Mouse (Mus musculus): ENCODE measurements at regions not wholly inside any gene's neighbourhood (a gene's known extent, or its start where the extent isn't known, plus 50 kb on each side); places are given as distances from the start of the nearest gene placed in this dataset.

DNA sequence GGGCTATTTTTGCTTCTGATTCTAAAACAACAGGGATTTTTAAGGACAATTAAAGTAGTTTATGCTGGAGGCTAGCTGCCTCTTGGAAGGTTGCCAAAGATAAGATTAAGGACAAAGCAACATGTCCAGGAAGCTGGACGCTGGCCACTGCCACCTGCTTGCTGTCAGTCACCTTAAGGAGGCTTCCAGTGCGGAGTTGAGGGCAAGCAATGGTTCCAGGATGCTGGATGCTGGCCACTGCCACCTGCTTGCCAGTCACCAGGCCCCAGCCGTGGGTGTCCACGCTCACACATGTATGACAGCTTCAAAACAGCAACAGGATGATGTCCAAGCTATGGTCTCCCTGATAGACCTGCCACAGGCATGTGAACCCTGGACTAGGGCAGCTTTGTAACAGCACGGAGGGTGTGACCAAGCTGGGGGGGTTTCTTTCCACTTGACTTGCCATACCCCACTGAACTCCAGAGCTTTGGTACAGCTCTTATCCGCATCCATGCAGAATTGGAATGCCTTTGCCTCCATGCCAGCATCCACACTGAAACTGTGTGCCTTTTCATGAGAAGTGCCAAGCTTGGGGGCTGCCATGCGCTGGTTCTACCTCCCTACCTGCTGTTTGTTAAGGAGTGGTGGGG, 174.6 kb downstream of the Glrx3 start:
- no peak overlapping the region for H3K4me2 ChIP-seq (ENCODE audit: low read length)
- H3K27ac ChIP-seq (ENCODE audit: low read depth, low read length), result no peak overlapping the region
- DNase-seq (ENCODE audit: low spot score) (peak; percentile 68), ATAC-seq (peak; percentile 84)
- 47% methylated on average over 7 of the region's 7 CpGs for WGBS
- H3K36me3 ChIP-seq (ENCODE audit: control insufficient read depth, insufficient read depth, low read length), result no peaks in the 10 kb centered on the region
- H3K27me3 ChIP-seq (replicated peaks; ENCODE audit: control insufficient read depth, insufficient read depth, low read length), result no peaks in the 10 kb centered on the region
- H3K4me3 ChIP-seq (ENCODE audit: low read depth, low read length), result no peak overlapping the region
- no peaks in the 10 kb centered on the region; the same call in none of the 2 replicates for H3K4me1 ChIP-seq (ENCODE audit: control insufficient read depth, insufficient read depth, low read length)
- no peaks in the 10 kb centered on the region for H3K9me3 ChIP-seq (replicated peaks; ENCODE audit: control insufficient read depth, low read length)
- H3K9ac ChIP-seq (ENCODE audit: low read length), result no peak overlapping the region

DNA sequence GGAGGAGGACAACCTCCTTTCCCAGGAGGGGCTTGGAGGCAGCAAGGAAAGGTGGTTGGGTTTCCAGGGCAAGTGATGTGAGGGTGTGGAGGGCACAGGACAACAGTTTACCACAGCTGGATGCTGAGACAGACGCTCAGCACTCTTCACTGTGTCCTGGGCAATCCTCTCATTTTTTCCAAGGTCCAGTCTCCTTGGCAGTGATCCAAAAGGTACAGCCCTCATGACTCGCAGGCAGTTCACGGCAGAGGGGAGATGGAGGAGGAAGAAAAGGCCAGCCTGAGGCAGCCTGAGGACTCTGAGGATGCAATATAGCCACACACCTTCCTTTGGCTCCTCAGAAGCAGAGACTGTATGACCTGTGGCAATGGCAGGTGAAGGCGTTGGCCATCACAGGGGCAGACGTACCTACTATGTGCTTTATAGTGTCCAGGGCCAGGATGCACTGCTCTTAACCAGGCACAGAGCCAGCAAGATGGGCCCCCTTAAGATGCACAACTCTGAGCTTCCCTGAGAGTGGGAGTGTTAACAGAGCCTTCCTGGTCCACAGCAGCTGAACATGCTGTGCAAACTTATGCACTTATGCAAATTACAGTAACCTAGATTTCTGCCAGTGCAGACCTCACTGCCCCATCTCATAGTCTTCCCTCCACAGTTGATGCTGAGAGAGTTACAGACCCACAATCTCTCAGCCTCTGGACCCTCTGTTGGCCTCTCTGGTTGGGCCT, 181.2 kb downstream of the Glrx3 start:
- Histone ChIP-seq H3K4me1 (ENCODE audit: control insufficient read depth, insufficient read depth, low read length) (no peaks in the 10 kb centered on the region), H3K4me3 (ENCODE audit: low read depth, low read length) (no peak overlapping the region), H3K9ac (ENCODE audit: low read length) (no peak overlapping the region), H3K36me3 (ENCODE audit: control insufficient read depth, insufficient read depth, low read length) (no peaks in the 10 kb centered on the region), H3K9me3 (replicated peaks; ENCODE audit: control insufficient read depth, low read length) (no peaks in the 10 kb centered on the region), H3K27me3 (replicated peaks; ENCODE audit: control insufficient read depth, insufficient read depth, low read length) (no peaks in the 10 kb centered on the region), H3K4me2 (ENCODE audit: low read length) (no peak overlapping the region), H3K27ac (ENCODE audit: low read depth, low read length) (no peak overlapping the region)
- WGBS, result 57% methylated on average over 5 of the region's 5 CpGs
- DNase-seq (ENCODE audit: low spot score), result no peak
- ATAC-seq, result no peak

DNA sequence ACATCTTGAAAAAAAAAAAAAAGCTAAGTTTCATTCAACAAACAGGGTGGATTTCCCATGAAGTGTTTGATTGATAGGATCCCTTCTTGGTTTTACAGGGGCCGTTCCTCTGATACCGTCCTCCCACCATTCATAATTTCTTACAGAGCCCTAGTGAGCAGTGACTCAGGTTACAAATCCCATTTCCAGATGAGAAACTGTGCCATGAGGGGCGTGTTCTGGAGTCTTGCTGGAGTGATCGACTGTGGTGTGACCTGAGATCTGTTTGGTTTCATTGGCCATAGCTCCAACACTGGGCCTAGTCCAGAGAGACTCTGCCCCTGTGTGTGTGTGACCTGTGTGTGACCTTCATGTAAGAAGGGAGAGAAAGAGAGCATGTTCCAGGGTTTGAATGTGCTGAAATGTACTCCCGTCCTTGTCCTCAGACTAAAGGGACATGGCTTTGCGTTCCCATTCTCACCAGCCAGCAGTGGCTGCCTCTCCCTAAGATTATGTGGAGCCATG, 181.9 kb downstream of the Glrx3 start:
- ATAC-seq, result no peak
- no peak for DNase-seq (ENCODE audit: low spot score)
- Histone ChIP-seq H3K27me3 (replicated peaks; ENCODE audit: control insufficient read depth, insufficient read depth, low read length) (no peaks in the 10 kb centered on the region), H3K27ac (ENCODE audit: low read depth, low read length) (no peak overlapping the region), H3K9me3 (replicated peaks; ENCODE audit: control insufficient read depth, low read length) (no peaks in the 10 kb centered on the region), H3K4me1 (ENCODE audit: control insufficient read depth, insufficient read depth, low read length) (no peaks in the 10 kb centered on the region), H3K36me3 (ENCODE audit: control insufficient read depth, insufficient read depth, low read length) (no peaks in the 10 kb centered on the region), H3K4me3 (ENCODE audit: low read depth, low read length) (no peak overlapping the region), H3K4me2 (ENCODE audit: low read length) (no peak overlapping the region), H3K9ac (ENCODE audit: low read length) (no peak overlapping the region)
- 76% methylated on average over 6 of the region's 6 CpGs for WGBS

DNA sequence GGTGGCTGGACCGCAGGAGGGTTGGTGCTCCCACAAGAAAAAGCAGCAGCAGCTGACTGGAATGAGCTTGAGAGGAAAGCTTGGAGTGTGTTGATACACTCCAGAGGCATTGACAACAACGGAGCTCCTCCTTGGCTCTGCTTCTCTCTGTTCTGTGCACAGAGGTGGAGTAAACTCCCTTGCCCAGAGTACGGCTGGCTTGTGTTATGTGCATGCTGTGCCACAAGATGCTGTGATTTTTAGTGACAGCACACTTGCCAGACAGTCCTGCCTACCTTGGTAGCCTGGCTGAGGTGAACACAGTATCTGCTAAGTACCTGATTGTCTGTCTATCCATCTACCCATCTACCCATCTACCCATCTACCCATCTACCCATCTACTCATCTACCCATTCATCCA, 190.9 kb downstream of the Glrx3 start:
- no peaks in the 10 kb centered on the region for H3K36me3 ChIP-seq (ENCODE audit: control insufficient read depth, insufficient read depth, low read length)
- DNase-seq (ENCODE audit: low spot score), result no peak
- 85% methylated on average over 3 of the region's 3 CpGs for whole genome bisulfite sequencing
- H3K4me1 ChIP-seq (ENCODE audit: control insufficient read depth, insufficient read depth, low read length), result no peaks in the 10 kb centered on the region
- no peaks in the 10 kb centered on the region for H3K9me3 ChIP-seq (replicated peaks; ENCODE audit: control insufficient read depth, low read length)
- H3K9ac ChIP-seq (ENCODE audit: low read length), result no peak overlapping the region
- no peak for ATAC-seq
- no peaks in the 10 kb centered on the region for H3K27me3 ChIP-seq (replicated peaks; ENCODE audit: control insufficient read depth, insufficient read depth, low read length)
- H3K27ac ChIP-seq (ENCODE audit: low read depth, low read length), result no peak overlapping the region
- no peak overlapping the region for H3K4me3 ChIP-seq (ENCODE audit: low read depth, low read length)
- H3K4me2 ChIP-seq (ENCODE audit: low read length), result no peak overlapping the region

DNA sequence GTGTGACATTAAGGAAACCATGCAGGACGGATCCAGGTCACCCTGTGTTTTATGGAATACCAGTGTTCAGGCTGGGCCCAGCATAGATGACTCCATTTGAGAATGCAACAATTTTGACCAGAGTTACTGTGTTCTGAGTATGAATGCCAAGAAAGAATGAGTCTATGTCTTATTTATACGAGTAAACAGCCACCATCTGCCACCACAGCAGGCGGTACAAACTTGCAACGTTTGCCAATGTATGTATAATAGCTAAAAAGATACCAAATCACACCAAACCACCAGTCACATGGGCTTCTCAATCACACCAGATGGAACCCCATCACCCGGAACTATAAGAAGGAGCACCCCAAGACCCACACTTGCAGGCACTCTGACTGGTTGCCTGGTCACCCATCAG, 192.1 kb downstream of the Glrx3 start:
- no peaks in the 10 kb centered on the region for H3K27me3 ChIP-seq (replicated peaks; ENCODE audit: control insufficient read depth, insufficient read depth, low read length)
- no peak overlapping the region for H3K9ac ChIP-seq (ENCODE audit: low read length)
- no peak overlapping the region for H3K4me3 ChIP-seq (ENCODE audit: low read depth, low read length)
- WGBS, result 85% methylated on average over 5 of the region's 5 CpGs
- no peaks in the 10 kb centered on the region for H3K9me3 ChIP-seq (replicated peaks; ENCODE audit: control insufficient read depth, low read length)
- DNase-seq (ENCODE audit: low spot score), result peak; percentile 68
- no peak overlapping the region for H3K27ac ChIP-seq (ENCODE audit: low read depth, low read length)
- no peak overlapping the region for H3K4me2 ChIP-seq (ENCODE audit: low read length)
- no peaks in the 10 kb centered on the region for H3K4me1 ChIP-seq (ENCODE audit: control insufficient read depth, insufficient read depth, low read length)
- H3K36me3 ChIP-seq (ENCODE audit: control insufficient read depth, insufficient read depth, low read length), result no peaks in the 10 kb centered on the region
- no peak for ATAC-seq

DNA sequence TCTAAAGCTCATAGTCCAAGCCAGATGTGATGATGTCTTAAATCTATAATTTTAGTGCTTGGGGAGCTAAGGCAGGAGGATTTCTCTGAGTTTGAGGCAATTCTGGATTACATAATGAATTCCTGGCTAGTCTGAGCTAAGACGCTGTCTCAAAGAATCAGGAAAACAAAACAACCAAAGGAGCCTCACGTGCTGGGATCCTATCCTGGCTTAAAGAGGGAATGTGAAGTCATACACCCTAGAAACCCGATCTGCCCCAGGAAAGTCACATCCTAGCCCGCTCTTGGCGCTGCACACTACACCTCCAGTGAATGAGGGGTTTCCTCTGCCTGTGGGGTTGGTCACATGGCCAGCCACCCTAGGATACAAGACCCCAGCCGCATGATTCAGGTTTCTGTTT, 211.2 kb downstream of the Glrx3 start:
- H3K9ac ChIP-seq (ENCODE audit: low read length), result no peak overlapping the region
- H3K27me3 ChIP-seq (replicated peaks; ENCODE audit: control insufficient read depth, insufficient read depth, low read length), result no peaks in the 10 kb centered on the region
- WGBS, result 55% methylated on average over 6 of the region's 6 CpGs
- H3K4me3 ChIP-seq (ENCODE audit: low read depth, low read length), result no peak overlapping the region
- ATAC-seq, result no peak
- H3K4me2 ChIP-seq (ENCODE audit: low read length), result no peak overlapping the region
- no peaks in the 10 kb centered on the region for H3K9me3 ChIP-seq (replicated peaks; ENCODE audit: control insufficient read depth, low read length)
- DNase-seq (ENCODE audit: low spot score), result no peak
- H3K36me3 ChIP-seq (ENCODE audit: control insufficient read depth, insufficient read depth, low read length), result no peaks in the 10 kb centered on the region
- no peak overlapping the region for H3K27ac ChIP-seq (ENCODE audit: low read depth, low read length)
- H3K4me1 ChIP-seq (ENCODE audit: control insufficient read depth, insufficient read depth, low read length), result no peaks in the 10 kb centered on the region

DNA sequence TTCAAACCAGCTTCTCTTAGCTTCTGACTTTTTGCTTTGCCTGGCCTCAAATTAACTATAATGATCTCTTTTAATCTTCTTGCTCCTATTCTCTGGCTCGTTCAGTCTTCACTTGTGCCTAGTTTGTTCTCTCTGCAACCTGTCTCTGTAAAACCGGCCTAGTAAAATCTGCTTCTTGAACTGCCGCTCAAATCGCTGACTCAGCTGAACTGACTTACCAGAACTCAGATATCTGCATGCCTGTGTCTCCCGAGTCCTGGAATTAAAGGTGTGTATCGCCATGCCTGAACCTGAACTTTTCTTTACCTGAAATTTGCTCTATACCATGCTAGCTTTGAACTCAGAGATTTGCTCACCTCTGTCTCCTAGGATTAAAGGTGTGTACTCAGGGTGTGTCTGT, 212.2 kb downstream of the Glrx3 start:
- H3K4me3 ChIP-seq (ENCODE audit: low read depth, low read length), result no peak overlapping the region
- ATAC-seq (no peak), DNase-seq (ENCODE audit: low spot score) (no peak)
- H3K36me3 ChIP-seq (ENCODE audit: control insufficient read depth, insufficient read depth, low read length), result no peaks in the 10 kb centered on the region
- H3K9ac ChIP-seq (ENCODE audit: low read length), result no peak overlapping the region
- H3K27me3 ChIP-seq (replicated peaks; ENCODE audit: control insufficient read depth, insufficient read depth, low read length), result no peaks in the 10 kb centered on the region
- WGBS, result 82% methylated on average over 6 of the region's 6 CpGs
- no peak overlapping the region for H3K4me2 ChIP-seq (ENCODE audit: low read length)
- H3K4me1 ChIP-seq (ENCODE audit: control insufficient read depth, insufficient read depth, low read length), result no peaks in the 10 kb centered on the region
- H3K9me3 ChIP-seq (replicated peaks; ENCODE audit: control insufficient read depth, low read length), result no peaks in the 10 kb centered on the region
- H3K27ac ChIP-seq (ENCODE audit: low read depth, low read length), result no peak overlapping the region

DNA sequence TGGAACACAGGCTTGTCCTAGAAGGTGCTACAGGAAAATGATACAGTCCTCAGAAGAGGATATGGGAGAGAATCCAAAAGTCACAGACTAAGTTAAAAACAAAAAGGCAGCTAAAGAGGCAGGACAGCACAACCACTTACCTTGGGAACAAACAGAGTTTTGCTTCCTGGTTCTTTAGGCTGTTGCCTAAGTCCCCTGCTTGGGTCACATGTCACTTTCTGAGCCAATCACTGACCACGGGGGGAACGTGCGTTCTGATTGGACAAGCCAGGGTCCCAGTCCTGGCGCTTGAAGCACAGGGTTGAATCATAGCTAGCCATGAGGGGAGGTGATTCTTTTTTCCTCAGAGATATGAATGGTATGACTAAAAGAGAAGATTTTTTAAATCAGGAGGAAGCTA, 216.4 kb downstream of the Glrx3 start:
- ATAC-seq (no peak), DNase-seq (ENCODE audit: low spot score) (no peak)
- Histone ChIP-seq H3K27ac (ENCODE audit: low read depth, low read length) (no peak overlapping the region), H3K9me3 (replicated peaks; ENCODE audit: control insufficient read depth, low read length) (no peaks in the 10 kb centered on the region), H3K4me3 (ENCODE audit: low read depth, low read length) (no peak overlapping the region), H3K27me3 (replicated peaks; ENCODE audit: control insufficient read depth, insufficient read depth, low read length) (no peaks in the 10 kb centered on the region), H3K4me2 (ENCODE audit: low read length) (no peak overlapping the region), H3K9ac (ENCODE audit: low read length) (no peak overlapping the region), H3K4me1 (ENCODE audit: control insufficient read depth, insufficient read depth, low read length) (no peaks in the 10 kb centered on the region), H3K36me3 (ENCODE audit: control insufficient read depth, insufficient read depth, low read length) (no peaks in the 10 kb centered on the region)
- WGBS, result 89% methylated on average over 4 of the region's 4 CpGs

DNA sequence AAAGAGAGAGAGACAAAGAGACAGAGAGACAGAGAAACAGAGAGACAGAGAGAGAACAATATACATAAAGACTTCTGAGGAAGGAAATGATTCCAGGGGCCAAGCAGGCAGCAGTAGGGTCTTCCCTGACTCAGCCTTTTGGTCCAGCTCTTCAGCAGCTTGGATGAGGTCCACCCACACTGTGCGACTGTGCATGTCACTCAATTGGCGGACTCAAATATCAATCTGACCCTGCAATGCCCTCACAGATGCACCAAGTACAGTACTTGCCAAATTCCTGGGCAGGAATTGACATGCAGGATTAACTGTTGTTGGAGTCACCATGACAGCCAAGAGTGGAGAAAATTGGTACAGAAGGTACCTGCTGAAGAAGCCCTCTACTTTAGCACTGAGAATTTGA, 229.8 kb downstream of the Glrx3 start:
- no peaks in the 10 kb centered on the region for H3K9me3 ChIP-seq (replicated peaks; ENCODE audit: control insufficient read depth, low read length)

More for the DNA sequence above, 229.8 kb downstream of the Glrx3 start:
- WGBS, result 89% methylated on average over 2 of the region's 2 CpGs
- Histone ChIP-seq H3K4me2 (ENCODE audit: low read length) (no peak overlapping the region), H3K9ac (ENCODE audit: low read length) (no peak overlapping the region), H3K27ac (ENCODE audit: low read depth, low read length) (no peak overlapping the region), H3K27me3 (replicated peaks; ENCODE audit: control insufficient read depth, insufficient read depth, low read length) (no peaks in the 10 kb centered on the region), H3K36me3 (ENCODE audit: control insufficient read depth, insufficient read depth, low read length) (no peaks in the 10 kb centered on the region), H3K4me1 (ENCODE audit: control insufficient read depth, insufficient read depth, low read length) (no peaks in the 10 kb centered on the region), H3K4me3 (ENCODE audit: low read depth, low read length) (no peak overlapping the region)
- DNase-seq (ENCODE audit: low spot score) (no peak), ATAC-seq (no peak)
